Mouse (Mus musculus) gastrocnemius, postnatal 10 days (tissue): ENCODE results near the gene Fancd2. TPM values are rescaled to one million over a fixed set of nuclear protein-coding genes. Genes with fewer than 3 reads are reported as not detected.
A peak's percentile ranks its signal among the peaks of the same experiment; 100 is the strongest.

Experiments
- DNase-seq: peaks from one replicate; pipeline ENCODE4 v3.0.0; 2021; ENCODE audit warnings: mixed read lengths
- long read RNA-seq, 2 experiments: library from polyadenylated mRNA; stranded (forward); transcript quantifications; one replicate each; pipeline ENCODE4 v2.0.0; 2021
- total RNA-seq, 2 experiments: library from RNA; stranded (reverse); gene quantifications; 2 replicates each; pipeline ENCODE4 v1.2.3; 2021

Gene Fancd2
- total RNA-seq: 1 to 10 TPM; 2.3 to 2.4 TPM
- long read RNA-seq, experiment 1, full-length matches to known transcripts: 2 of 4 reads
- long read RNA-seq, experiment 1, partial matches to known transcripts: 0 of 4 reads
- long read RNA-seq, experiment 1, other reads (novel, unspliced or antisense): 2 of 4 reads
- long read RNA-seq, experiment 2, full-length matches to known transcripts: 4 of 6 reads
- long read RNA-seq, experiment 2, partial matches to known transcripts: 0 of 6 reads
- long read RNA-seq, experiment 2, other reads (novel, unspliced or antisense): 2 of 6 reads

DNA sequence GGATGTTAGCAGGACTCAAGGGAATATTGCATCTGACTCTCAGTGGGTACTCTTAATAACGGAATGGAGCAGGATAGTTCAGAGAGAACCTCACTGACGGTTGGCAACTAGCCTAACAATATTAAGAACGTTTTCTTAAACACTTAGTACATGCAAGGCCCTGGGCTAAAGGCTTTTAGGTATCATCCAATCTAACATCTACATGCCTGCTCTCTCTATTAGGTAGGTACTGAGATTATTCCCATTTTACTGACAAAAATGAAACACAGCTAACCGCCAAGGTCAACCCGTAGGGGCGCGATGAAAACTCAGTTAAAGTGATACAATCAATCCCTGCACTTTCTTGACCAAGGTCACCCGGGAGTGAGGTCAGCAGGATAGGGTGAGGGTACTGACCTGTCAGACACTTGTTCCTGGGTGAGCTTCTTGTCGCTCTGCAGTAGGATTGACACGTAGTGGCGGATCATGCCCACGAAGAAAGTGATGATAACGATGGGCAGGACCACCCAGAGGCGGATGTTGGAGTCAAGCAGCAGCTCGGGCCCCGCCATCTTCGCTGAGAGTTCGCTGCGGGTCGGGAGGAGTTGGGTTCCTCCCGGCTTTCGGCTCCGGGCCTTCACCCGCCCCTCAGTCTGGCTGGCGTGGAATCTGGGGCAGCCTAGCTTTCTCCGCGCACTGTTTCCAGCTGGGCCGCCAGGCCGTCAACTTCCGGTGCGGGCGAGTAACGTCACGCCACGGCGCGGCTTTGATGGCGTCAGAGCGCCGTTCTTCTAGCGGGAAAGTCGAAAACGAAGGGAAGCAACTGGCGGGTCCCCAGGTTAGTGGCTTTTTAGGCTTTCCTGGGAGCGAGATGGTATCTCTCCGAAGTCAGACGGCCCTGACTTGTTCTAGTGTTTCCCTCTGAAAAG is at the start of gene Fancd2, which contains the start of gene Emc3:
TSS of gene Fancd2 (plus strand) at position 751 of the 908 bp plus-strand sequence.
TSS of gene Emc3 (minus strand) at position 721 of the 908 bp plus-strand sequence.
- peak; percentile 94 for DNase-seq

- peak; percentile 55 for DNase-seq
These were observed 48.9 kb upstream of the Fancd2 start for GRCm38 (mm10) chr6:113482477-113483099.

DNA sequence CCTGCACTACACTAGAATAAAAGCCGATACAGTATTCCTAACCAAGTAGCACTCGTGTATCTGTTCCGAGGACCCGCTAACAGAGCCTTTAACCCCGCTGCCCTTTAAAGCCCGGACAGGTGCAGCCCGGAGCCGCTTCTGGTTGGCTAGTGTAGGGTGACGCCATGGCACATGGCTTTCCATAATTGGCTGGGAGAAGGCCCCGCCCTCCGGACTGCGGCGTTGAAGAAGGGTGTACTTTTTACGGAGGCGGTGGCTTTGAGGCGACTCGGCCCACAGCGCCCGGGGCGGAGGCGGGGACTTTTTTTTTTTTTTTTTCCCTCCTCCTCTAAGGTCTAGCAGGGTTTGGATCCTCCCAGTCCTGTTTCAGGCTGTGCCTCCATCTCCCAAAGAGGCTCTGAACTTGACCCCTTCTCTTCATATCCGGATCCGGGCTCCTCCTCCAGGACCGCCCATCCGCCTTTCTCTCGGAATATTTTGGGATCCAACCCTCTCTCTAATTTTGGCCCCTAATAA is 48.3 kb upstream of the Fancd2 start, which contains the start of gene Creld1:
TSS of gene Creld1 (plus strand) at position 198 of the 516 bp plus-strand sequence.
- peak; percentile 87 for DNase-seq

- no peak for DNase-seq
These were observed 47.8 kb upstream of the Fancd2 start for GRCm38 (mm10) chr6:113483729-113484128.

- no peak for DNase-seq
These were observed 44.3 kb upstream of the Fancd2 start for GRCm38 (mm10) chr6:113487125-113487576.

- DNase-seq: no peak
These were observed 42.1 kb upstream of the Fancd2 start for GRCm38 (mm10) chr6:113489410-113489809.

GRCm38 (mm10) chr6:113492101-113492864 is 39.2 kb upstream of the Fancd2 start:
- DNase-seq: no peak

DNA sequence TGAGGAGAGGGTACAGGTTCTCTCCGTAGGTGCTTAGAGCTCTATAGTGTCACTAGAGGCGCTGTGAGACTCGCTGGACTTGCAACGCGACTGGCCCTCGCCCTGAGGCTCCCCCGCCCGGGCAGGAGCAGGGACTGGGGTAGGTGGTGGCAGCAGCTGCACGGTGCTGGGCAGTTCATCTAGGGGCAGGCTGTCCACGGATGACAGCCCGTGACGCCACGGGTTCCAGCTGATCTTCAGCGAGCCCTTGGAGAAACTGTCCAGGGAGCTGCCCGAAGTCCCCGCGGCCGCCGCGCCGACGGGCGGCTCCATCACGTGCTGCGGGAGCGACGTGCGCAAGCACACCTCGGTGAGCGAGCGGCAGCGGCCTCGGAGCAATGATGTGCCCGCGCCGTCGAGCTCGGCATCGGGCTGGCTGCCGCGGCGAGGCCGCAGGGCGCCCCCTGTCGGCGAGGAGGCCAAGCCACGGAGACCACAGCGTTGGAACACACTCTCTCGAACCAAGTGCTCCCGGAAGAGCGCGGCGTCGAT is 37.2 kb upstream of the Fancd2 start:
- peak; percentile 86 for DNase-seq

GRCm38 (mm10) chr6:113495071-113495675 is 36.3 kb upstream of the Fancd2 start:
- peak; percentile 36 for DNase-seq

DNA sequence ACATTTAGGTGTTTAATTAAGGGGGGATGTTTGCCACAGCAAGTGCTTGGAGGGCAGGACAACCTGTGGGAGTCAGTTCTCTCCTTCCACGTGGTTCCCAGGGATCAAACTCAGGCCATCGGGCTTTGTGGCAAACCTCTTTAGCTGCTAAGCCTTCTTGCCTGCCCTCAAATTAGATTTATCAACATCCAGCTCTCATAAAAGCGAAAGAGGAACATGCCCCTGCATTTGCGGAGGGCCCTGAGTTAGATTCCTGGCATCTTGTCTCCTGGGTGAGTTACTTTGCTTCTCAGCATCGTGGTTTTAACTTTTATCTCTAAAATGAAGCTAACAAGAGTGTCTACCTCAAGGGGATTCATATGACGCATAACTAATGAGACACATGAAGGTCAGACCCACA is 32.1 kb upstream of the Fancd2 start:
- DNase-seq: no peak

GRCm38 (mm10) chr6:113501388-113502084 is 29.9 kb upstream of the Fancd2 start, which contains the start of gene Prrt3:
Gene Prrt3 (minus strand): TSS chr6:113501931.
- no peak for DNase-seq

GRCm38 (mm10) chr6:113502801-113503200 is 28.7 kb upstream of the Fancd2 start:
- DNase-seq: no peak

DNA sequence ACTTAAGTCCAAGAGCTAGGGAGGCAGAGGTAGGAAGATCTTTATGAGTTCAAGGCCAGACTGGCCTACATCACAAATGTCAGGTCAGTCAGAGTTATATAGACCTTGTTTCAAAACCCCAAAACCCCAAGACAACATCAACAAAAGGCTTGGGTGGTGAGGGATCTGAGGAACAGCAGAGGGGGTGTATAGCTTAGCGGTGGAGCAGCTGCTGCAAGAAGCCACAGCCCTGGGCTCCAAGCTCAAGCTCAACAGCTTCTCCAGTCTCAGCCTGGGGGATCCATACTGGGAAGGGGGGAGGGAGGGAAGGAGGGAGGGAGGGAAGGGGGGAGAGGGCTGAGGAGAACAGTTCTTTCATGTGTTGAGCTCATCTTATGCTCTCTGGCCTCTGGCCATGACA is 25.8 kb upstream of the Fancd2 start:
- no peak for DNase-seq

GRCm38 (mm10) chr6:113507130-113507529 is 24.4 kb upstream of the Fancd2 start:
- no peak for DNase-seq

- DNase-seq: peak; percentile 64
These were observed 23.1 kb upstream of the Fancd2 start for GRCm38 (mm10) chr6:113508272-113508946.

DNA sequence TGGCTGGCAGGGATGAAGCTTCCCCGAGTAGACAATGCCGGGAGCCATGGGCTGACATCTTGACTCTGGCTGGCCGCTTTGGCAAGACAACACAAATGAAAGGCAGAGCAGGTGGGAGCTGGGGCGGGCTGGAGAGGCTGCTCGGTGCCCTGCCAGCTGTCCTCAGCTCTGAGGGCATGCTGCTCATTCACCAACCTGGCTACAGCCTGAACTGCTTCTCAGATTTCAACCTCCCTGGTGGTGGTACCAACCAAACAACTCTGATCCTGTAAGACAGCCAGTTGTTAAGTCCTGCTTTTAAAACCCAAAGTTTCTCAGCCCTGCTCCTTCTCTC is 22.6 kb upstream of the Fancd2 start:
- DNase-seq: peak; percentile 47

GRCm38 (mm10) chr6:113513944-113514343 is 17.5 kb upstream of the Fancd2 start:
- no peak for DNase-seq

DNA sequence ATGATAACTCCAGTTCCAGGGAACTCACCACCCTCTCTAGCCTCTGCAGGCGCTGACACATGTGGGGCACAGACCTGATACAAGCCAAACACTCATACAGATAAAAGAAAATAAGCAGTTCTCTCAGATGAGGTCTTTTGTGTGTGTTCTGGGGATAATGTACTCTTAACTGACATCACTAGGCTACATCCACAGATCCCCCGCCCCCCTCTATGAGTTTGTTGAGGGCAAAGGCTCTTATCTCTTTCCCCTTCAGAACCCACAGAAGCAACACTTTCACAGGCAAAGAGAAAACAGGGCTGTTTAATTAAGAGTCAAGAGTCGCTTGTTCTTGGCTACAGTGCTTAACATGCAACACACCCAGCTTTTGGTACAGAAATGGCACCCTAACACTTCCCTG is 16.9 kb upstream of the Fancd2 start:
- no peak for DNase-seq

DNA sequence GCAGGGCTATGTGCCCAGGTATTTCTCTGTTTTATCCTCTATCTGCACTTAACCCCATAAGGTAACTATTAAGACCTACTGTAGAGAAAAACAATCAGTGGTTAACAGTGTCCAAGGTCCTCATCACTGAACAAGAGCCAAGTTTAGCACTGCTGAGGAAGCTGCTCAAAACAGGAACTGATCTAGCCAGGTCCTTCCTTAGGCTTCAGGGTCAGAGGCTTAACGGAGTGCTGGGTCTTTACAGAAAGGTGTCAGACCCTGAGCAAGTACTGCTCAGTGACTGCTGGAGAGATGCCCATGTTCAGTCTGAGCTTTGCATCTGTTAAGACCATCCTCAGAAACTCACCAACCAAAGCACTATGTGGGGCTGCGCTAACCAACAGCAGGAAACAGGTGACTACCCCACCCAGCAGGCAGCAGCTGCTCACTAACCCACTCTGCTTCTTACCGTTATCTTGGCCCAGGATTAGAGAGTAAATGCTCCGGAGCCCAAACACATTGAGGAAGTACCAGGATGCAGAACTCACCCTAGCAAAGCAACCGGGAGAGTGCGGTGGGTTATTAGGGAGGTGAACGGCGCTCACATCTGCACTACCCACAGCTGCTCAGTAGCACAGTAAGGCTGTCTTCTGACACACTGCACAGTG is 13.9 kb upstream of the Fancd2 start:
- DNase-seq: no peak
